Mouse (Mus musculus) mouse trophoblast stem cell (cell line): ENCODE data around the gene Smg6.

Experiments used
- in situ Hi-C, 2 experiments: fragments of 300-500 bp; cut with MseI, MboI; formaldehyde crosslinking; loops; 2 replicates in 1 of 2; 3 replicates in 1 of 2; pipeline ENCODE4 v1.15.1; 2025

Smg6 gene

GRCm38 (mm10) chr11:75145841-75146240 lies 220.2 kb downstream of the Smg6 start:
- in situ Hi-C loops = no loop called here

- in situ Hi-C loops = no loop called here
These were observed 221.7 kb downstream of the Smg6 start for GRCm38 (mm10) chr11:75147106-75147845.

DNA sequence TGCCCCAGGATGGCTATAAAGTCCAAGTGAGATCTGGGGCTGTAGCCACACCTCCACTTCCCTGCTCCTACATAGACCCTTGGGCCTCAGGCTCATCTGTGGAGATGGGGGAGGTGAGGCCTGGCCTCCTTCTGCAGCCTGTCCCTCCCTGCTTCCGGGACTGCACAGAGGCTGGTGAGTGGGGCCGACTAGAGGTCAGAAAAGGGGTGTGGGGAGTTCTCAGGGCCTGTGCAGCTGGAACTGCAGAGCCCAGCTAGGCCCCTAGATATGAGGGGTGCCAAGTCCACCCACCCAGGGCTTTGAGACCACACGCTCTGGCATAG lies 222.2 kb downstream of the Smg6 start:
- in situ Hi-C loops = no loop called here

DNA sequence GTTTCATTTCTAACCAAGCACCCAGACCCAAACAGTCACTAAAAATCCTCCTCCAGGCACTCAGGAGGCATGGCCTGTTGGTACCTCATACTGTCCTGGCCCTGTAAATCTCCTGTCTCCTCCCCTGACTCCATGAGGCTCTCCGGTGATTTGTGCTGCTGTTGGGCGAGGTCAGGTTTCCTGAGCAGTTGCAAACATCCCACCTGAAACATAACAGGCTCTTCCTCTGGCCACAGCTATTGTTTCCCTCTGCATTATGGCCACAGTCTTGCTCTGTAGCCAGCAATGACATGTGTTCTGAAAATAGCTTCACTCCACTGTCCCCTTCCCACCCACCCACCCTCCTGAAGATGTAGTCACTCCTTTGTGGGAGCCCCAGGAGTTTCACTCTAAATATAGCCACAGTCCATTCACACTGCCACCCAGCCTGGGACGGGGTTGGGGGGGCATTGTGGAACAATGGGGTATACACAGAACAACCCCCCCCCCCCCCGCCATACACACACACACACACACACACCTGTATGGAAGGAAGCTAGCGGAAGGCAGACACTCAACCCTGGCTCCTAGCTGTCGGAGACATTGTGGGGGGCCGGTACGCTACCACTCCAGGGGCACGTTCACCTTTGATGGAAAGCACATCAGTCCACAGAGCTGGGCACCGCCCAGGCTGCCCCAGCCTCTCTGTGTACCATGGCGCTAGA lies 222.9 kb downstream of the Smg6 start:
- in situ Hi-C loops = no loop called here

DNA sequence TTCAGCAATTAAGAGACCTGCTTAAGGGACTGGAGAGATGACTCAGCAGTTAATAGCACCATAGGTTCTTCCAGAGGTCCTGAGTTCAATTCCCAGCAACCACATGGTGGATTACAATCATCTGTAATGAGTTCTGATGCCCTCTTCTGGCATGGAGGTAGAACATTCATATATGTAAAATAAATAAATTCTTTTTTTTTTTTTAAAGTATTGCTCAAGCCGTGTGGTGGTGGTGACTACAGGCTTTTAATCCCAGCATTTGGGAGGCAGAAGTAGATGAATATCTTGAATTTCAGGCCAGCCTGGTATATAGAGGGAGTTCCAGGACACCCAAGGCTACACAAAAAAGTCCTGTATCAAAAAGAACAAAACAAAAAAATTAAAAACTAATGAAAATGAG lies 224.7 kb downstream of the Smg6 start:
- in situ Hi-C loops = no loop called here

DNA sequence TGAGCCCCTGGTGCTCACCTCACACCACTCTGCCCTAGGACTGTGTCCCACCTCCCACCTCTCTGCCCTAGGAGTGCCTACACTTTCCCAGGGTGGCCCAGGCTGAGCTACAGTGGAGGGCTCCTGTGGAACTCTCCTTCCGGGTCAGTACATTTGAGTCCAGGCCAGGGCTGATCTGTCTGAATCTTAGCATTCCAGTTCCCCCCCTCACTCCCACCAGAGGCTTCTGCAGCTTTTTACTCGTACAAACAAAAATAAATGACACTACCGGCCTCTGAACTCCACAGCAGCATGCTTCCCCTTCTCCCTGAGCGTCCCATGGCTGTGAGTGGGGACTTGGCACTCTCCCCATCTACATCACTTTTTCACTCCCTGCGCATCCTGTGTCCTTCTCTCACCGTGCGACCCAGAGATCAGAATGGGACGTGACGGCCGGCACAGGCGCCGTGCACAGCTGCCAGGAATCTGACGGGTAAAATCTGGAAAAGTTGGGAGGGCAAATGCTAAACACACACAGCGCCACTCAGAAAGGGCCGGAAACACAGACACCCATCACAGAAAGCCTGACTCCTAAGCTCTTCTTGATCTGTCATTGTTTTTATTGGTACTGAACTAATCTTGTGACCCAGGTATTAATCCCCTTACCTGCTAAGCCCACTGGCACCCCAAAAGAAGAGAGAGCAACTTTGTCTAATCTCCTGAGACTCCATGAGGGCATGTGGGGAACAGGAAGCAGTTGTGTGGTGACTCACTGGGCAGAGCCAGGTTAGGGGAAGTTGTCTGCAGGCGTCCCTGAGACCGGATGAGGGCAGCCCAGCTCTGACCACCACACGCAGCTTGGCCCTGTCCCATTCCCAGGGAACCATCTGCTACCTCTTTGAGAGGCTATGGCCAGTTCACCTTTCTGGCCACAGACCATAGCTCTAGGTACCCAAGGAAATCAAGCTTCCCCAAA lies 227.3 kb downstream of the Smg6 start:
- in situ Hi-C loops = no loop called here

- in situ Hi-C loops = no loop called here
These were observed 228.5 kb downstream of the Smg6 start for GRCm38 (mm10) chr11:75154053-75154585.

GRCm38 (mm10) chr11:75155985-75156384 lies 230.4 kb downstream of the Smg6 start:
- in situ Hi-C loops = loop anchor here (5.0 kb wide), 2 partner anchors 169 to 174 kb away; no protein-coding TSS in a partner anchor

GRCm38 (mm10) chr11:75156416-75156815 lies 230.8 kb downstream of the Smg6 start:
- in situ Hi-C loops = loop anchor here (5.0 kb wide), 2 partner anchors 169 to 174 kb away; no protein-coding TSS in a partner anchor

DNA sequence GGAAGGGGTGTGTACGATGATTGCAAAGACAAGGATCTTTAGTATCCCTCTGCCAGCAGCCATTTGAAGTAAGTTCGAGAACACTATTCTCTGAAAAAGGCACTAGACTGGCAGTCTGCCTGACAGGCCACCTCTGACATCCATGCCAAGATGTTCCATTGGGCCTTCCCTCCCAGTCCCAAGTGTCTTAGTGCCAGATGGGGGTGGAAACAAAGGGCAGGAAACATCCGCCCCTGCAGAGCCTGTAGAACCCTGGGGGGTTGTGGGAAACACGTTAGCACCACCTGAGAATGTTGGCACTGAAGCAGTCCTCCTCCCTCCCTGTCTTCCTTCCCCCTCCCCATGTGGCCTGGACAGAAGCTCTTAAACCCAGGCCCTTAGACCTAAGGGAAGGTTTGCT lies 231.4 kb downstream of the Smg6 start:
- in situ Hi-C loops = loop anchor here (5.0 kb wide), 2 partner anchors 170 to 175 kb away; no protein-coding TSS in a partner anchor

GRCm38 (mm10) chr11:75157901-75158300 lies 232.3 kb downstream of the Smg6 start:
- in situ Hi-C loops = loop anchor here (5.0 kb wide), 2 partner anchors 171 to 176 kb away; no protein-coding TSS in a partner anchor

DNA sequence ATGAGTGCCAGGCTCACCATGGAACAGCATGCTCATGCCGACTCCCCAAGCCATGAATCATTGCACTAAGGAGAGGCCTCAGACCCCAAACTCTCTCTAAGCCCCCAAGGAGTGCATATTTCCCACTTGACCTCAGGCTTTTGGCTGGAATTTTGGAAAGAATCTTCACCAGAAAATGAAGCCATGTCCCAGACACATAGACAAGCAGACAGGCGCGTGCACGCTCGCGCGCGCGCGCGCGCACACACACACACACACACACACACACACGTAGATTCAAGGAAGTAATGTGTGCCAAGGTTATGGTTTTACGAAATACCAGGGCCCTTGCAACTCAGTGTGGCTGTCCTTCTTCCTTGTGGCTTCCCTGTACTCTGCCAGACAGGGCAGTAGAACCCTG lies 232.8 kb downstream of the Smg6 start:
- in situ Hi-C loops = loop anchor here (5.0 kb wide), 2 partner anchors 171 to 176 kb away; no protein-coding TSS in a partner anchor

GRCm38 (mm10) chr11:75159564-75159963 lies 233.9 kb downstream of the Smg6 start:
- in situ Hi-C loops = loop anchor here (5.0 kb wide), 2 partner anchors 172 to 177 kb away; no protein-coding TSS in a partner anchor

GRCm38 (mm10) chr11:75160954-75161353 lies 235.3 kb downstream of the Smg6 start:
- in situ Hi-C loops = no loop called here

DNA sequence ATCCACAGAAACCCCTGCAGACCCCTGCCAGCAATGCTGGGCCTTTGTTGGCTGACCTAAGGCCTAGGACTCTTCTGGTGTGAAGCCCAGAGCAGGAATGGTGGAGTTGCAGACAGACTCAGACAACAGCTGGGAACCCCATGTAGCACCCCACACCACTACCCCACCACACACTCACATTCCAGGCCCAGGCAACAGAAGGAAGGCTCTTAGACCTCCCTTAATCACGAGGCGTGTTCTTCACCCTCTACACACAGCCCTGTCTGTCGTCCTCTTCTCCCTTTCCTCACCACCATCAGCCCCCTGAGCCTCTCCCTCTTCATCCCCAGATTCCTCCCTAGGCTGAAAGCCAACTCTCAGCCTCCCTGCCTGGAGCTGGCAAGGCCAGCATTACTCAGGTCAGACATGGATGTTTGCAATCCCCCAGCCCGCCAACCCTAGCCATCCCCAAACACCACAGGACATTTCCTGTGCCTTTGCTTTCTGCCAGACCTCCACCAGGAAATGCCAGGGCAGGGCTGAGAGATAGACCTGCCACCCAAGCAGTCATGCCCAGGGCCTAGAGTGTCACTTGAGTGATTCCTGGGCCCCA lies 235.9 kb downstream of the Smg6 start:
- in situ Hi-C loops = no loop called here

DNA sequence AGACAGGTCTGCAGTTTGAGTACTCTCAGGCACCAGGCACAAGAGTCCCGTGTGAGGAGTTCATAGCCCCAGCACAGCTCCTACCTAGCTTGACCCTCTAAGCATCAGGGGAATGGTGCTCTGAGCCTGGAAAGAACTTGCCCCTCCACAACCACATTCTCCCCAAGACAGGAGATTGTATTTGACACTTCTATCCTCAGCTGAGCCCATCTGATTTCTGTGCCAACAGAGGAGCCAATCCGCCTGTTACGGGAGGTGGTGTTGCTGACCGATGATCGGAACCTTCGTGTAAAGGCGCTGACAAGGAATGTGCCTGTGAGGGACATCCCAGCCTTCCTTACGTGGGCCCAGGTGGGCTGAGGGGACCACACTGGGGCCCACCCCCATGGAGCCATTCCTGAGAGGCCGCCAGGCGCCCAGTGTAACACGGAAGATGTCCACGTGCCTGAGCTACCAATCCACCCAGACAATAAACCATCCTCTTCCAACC lies 237.0 kb downstream of the Smg6 start:
- in situ Hi-C loops = no loop called here

- in situ Hi-C loops = no loop called here
These were observed 237.8 kb downstream of the Smg6 start for GRCm38 (mm10) chr11:75163379-75163778.

GRCm38 (mm10) chr11:75164051-75164450 lies 238.4 kb downstream of the Smg6 start:
- in situ Hi-C loops = no loop called here

- in situ Hi-C loops = no loop called here
These were observed 239.1 kb downstream of the Smg6 start for GRCm38 (mm10) chr11:75164750-75165149.

DNA sequence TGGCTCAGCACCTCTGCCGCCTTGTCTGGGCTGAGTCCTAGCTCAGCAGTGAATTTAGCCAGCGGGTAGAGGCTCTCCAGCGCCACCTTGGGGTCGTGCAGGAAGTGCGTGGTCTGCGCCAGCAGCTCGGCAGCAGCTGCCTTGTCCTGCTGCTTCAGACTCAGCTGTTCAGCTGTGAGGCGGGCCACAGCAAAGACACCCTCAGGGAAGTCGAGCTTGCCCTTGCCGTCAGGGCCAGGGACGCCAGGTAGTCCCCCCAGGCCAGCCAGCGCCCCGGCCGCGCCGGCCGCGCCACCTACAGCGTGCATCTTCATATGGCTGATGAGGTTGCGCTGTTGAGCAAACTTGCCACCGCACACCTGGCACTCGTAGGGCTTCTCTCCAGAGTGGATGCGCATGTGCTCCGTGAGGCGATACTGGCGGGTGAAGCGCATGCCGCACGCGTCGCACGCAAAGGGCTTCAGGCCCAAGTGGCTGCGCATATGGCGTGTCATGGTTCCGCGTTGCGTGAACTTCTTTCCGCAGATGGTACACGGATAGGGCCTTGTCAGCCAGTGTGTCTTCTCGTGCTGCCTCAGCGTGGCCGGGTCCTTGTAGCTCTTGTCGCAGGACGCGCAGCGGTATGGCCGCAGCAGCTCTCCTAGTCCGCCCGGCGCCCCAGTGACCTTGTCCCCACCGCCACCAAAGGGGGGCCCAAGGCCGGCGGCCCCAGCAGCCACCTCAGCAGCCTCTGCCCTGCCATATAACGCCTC lies 240.0 kb downstream of the Smg6 start:
- in situ Hi-C loops = no loop called here
